Mouse (Mus musculus): Measurements from ENCODE around the gene Klhl18. TPM values are rescaled to one million over a fixed set of nuclear protein-coding genes. Genes with fewer than 3 reads are reported as not detected.
"Not testable (repeated sequence)": the region's sequence is repeated elsewhere in the genome, so short reads cannot be mapped to it uniquely, and the experiment has no call there.

Gene Klhl18
- total RNA-seq, 2 experiments from 2014 or later = 7.0 to 7.7 TPM

DNA sequence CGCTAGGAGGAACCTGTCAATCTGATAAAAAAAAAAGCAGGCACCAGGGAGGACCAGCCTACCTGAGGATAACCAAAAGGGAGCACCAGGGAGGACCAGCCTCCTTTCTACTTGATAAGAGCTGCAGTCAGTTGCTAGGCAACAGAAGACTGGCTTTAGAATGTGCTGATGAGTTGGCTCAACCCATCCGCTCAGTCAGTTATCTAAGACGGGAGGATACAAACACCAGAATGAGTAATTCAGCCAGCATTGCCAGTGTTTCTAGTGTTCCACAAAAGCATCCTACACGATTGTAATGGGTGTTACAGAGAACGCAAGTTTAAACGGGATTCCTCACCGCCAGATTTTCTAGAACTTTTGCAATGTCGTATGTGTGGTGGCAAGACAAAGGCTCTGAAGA, 45.3 kb downstream of the Klhl18 start:
- DNase-seq (ENCODE audit: low spot score) = no peak

DNA sequence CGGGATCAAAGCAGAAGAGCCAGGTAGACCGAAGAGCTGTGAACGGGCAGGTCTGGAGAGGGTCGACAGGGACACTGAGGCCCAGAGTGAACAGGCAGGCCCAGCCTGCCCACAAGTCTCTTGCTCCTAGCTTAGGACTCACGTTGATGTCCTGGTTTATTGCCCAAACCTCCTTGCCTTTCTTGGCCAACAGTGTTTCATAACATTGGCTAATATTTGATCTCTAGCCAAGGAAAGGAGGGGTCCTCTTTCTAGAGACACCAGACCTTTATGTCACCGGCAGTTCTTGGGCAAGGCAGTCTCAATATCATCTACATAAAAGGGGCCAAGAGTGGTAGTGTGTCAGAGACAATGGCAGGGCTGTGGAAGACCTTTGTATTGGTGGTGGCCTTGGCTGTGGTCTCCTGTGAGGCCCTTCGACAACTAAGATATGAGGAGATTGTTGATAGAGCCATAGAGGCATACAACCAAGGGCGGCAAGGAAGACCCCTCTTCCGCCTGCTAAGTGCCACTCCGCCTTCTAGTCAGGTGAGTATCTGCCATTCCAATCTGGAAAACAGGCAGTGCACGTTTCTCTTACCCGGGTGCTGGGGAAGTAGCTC, 56.9 kb downstream of the Klhl18 start, which contains the start of gene Ngp:
TSS of gene Ngp (plus strand) at position 237 of the 602 bp plus-strand sequence.
- DNase-seq (ENCODE audit: low spot score) = no peak

DNA sequence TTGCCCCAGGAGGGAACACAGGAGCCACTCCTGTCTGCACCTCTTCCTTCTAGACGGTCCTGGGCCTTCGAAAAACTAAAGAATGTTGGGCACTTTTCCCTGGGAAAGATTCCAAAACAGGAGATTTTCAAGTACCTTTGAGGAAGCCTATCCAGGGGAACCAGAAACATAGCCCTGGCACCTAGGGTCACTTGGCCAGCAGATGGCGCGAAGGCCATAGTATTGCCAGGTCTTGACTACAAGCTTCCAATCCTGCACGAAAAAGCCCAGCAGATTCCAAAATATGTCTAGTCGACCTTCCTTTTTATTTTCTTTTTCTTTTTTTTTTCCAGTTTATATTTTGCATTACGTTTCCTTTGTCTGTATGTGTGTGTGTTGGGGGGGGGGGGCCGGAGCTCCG, 62.7 kb downstream of the Klhl18 start:
- no peak for DNase-seq (ENCODE audit: low spot score)

DNA sequence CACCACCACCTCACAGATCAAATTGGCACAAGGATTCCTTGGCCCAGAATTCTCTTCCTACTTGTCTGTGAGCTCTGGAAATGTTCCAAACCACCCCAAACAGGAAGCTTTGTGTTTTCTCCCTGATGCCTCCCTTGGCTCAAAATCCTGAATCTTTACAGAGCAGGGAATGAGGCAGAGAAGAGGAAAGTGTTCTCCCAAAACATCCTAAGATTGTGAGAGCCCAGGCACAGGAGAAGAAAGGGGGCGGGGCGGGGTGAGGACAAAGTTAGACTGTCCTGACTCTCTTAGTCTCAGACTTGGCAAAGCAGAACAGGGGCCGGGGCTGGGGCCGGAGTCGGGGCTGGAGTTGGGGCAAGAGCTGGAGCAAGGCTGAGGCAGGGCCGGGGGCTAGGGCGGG, 63.6 kb downstream of the Klhl18 start:
- no peak for DNase-seq (ENCODE audit: low spot score)

DNA sequence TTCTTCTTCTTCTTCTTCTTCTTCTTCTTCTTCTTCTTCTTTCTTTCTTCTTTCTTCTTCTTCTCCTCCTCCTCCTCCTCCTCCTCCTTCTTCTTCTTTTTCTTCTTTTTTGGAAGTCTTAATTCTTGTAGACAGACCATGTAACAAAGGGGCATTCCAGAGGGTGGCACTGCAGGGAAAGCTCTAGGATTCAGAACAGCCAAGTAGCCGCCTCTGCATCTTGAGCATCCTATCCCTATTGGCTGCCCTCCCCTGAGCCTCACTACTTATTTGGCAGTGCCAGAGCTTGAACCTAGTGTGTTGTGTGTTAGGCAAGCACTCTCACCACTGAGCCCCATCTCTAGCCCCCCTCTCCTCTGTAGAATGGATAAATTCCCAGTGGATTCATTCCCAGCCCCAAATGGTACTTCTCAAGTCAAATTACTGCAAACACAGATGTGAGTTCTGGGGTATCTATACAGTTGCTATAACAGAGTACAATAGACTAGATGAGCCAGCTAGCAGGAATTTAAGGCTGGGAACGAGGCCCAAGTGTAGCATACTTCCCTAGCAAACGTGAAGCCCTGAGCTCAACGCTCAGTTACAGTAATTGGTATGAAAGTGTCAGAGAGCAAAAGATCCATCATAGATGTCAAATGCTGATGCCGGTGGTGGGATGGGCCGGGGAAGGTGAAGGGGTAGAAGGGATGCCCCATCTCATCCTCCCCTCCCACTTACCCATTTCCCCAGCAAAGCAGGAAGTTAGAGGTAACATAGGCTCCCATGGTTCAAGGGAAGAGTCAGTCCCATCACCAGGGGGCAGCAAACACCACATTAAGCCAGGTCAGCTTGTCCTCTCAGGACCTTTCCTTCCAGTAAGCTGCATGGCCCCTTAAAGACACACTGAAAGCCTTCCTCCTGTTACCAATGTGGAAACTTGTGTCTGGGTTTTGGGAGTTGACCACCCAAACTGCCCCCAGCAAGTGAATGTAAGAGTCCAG, 65.3 kb downstream of the Klhl18 start:
- peak; percentile 84 for DNase-seq (ENCODE audit: low spot score)

DNA sequence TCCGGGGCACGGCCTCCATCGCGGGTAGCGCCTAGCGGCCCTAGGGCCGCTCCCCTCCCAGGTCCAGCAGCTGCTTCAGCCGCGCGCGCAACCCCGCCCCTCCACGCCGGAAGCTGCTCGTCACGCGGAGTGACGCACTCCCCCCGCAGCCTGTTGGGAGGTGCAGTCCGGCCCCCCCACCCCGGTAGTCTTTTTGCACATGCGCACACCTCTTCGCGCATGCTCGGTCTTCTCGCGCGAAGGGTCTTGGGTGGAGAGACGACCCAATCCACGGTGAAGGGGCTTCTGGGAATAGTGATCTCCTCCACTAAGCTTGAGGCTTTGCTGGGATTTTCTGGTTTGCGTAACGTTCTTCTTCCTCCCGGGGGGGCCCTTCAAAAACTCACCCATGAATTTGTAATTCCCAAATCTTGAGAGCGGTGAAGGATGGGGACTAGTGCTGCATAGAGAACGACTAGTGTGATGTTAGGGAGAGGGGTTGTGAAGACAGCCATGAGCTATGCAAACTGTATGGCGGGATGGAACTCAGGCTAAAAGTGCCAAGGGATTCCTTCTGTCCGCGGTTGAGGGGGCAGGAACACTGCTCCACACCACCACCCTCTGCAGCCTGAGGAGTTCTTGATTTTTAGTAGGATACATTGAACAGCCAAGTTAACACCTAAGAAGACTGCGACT, 68.3 kb downstream of the Klhl18 start, which contains the start of gene Ptpn23:
TSS of gene Ptpn23 (minus strand) at position 115 of the 675 bp plus-strand sequence.
- peak; percentile 93 for DNase-seq (ENCODE audit: low spot score)

DNA sequence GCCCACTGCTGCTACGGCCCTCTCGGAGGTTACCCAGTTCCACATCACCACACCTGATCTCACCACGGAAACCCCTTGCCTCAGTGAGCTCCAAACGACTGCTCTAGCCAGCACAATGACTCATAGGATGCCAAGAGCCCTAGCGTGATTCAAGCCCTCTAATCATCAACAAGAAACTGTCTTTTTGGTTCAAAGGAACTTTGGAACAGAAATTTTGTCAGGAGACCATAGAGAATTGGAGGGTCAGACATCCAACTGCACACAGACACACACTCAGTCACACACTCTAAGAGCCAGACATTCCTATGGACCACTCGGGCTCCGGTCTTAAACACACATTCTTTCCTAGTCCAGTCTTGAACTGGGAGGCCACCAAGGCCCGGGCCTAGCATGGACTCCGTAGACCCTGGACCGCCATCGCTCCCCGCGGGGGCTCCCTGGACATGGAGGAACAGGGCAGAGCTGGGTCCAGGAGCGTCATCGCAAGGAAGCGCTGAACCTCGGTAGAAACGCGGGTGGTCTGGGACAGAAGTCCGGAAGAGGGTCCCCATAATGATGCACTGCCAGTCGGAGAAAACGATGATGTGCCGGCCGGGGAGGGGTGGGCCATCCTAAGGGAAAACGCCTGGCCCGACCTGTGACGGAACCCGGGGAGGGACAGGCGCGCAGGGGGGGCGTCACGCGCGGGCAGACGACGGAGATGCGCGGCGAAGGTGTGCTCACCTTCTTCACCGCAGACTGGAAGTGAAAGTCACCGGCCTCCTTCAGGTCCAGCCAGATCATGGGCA, 69.0 kb downstream of the Klhl18 start:
- DNase-seq (ENCODE audit: low spot score) = no peak

DNA sequence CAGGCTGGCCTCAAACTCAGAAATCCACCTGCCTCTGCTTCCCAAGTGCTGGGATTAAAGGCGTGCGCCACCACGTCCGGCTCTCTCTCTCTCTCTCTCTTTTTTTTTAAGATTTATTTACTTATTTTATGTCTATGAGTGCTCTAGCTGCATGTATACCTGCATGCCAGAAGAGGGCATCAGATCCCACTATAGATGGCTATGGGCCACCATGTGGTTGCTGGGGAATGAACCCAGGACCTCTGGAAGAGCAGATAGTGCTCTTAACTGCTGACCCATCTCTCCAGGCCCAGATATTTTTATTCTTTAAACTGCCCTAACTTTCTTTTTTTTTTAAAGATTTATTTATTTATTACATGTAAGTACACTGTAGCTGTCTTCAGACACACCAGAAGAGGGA, 73.3 kb downstream of the Klhl18 start:
- not testable (repeated sequence) for DNase-seq (ENCODE audit: low spot score)

DNA sequence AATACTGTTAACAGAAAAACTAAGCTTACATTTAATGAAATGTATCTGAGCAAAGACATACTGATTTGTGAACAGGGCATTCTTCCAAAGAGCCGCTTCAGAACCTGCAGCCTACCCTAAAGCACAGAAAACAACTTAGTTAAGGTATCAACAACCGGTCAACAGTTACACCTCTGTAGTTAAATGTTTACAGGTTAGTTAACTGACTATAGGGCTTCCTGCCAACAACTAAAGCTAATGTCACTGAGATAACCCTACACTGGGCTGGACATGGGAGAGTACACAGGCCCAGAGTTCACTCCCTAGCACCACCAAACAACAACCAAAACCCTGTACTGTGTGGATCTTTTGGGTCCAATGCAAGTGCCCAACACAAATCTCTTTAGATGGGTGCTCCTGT, 73.8 kb downstream of the Klhl18 start:
- no peak for DNase-seq (ENCODE audit: low spot score)

DNA sequence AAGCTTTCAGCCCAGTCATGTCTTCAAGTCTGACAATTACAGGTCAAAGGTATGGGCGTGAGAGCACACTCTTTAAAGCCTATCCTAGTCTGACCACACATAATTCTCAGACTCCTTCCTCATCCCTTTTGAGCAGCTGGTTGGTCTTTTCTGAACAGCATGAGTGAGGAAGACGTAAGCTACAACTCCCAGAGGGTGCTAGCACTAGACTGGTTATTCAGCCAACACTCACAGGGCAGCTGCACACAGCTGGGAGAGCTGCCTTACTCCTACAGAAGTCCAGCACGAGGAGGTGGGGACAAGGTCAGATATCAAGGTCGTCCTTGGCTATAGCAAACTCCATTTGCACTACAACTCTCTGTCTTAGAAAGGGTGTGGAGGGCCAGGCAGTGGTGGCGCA, 75.8 kb downstream of the Klhl18 start:
- DNase-seq (ENCODE audit: low spot score) = no peak

DNA sequence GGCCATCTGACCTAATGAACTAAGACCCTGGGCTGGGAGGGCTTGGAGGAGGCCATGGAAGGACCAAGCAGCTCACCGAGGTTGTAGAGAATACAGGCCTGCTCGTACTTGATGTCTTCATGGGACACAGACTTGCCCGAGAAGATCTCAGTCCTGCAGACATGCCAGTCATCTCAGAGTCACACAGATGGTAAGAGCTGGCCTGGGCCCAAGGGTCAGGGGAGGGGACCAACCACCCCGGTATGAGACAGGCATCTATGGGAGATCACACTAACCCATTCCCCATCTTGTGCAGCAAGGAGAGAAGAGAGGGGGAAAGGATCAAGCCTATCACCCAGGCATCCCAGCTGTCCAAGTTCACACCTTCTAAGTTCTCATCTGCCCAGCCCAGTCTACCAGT, 83.2 kb downstream of the Klhl18 start:
- no peak for DNase-seq (ENCODE audit: low spot score)

DNA sequence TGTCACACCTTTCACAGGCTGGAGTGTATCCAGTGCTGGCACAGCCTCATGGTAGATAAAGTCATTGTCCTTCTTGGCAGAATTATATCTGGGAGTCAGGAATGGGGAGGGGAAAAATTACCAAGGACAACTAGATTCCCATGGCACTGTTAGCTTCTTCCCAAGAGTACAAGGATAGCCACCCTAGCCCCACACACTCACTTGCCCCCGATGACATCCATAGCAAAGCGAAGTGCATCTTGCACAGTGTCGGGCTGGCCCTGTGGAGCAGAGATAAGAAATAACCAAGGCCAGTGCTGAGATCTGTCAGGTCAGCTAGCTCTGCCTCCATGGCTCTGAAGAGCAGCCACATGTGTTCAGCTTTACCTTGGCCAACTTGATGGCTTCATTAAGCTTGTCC, 85.7 kb downstream of the Klhl18 start:
- no peak for DNase-seq (ENCODE audit: low spot score)

DNA sequence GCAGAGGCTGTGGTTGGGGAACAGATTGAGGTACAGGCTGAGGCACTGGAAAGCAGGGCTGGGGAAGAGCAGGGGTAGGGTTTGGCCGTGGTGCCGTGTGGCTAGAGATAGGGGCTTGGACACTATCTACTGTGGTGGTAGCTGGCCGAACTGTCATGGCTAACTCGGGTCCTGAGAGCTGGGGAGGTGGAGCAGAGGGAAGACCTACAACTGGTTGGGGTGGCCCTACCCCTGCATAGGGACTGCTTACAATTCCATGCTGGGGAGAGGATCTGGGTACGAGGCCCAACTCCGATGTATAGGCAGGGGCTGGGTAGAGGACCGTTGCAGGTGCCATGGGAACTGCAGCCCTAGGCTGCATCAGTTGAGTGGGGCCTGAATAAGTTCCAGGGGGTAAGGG, 88.5 kb downstream of the Klhl18 start:
- no peak for DNase-seq (ENCODE audit: low spot score)

DNA sequence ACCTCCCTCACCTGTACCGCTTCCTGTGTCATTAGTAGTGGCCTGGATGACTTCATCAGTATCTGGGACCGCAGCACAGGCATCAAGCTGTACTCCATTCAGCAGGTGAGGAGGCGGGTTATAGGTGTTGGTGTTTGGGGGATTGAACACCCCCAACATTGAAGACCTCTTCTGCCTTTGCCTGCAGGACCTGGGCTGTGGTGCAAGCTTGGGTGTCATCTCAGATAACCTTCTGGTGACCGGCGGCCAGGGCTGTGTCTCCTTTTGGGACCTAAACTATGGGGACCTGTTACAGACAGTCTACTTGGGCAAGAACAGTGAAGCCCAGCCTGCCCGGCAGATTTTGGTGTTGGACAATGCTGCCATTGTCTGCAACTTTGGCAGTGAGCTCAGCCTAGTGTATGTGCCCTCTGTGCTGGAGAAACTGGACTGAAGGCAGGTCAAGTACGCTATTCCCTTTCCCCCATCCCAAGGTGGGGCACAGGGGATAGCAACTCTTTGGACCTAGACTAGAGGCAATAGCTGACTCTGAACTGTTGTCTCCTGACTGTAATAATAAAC, 92.0 kb downstream of the Klhl18 start:
- no peak for DNase-seq (ENCODE audit: low spot score)

DNA sequence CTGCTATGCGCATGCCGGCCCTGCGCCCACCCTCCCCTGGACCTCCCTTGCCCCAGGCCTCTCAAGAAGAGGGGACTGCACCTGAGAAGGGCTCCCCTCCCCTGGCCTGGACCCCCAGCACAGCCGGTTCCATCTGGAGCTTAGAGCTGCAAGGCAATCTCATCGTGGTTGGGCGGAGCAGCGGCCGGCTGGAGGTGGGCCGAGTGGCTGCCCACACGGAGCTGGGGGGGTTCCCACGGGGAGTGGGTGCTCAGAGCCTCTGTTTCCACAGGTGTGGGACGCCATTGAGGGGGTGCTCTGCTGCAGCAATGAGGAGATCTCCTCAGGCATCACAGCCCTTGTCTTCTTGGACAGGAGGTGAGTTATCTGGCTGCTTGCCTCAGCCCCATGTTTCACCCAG, 95.2 kb downstream of the Klhl18 start:
- DNase-seq (ENCODE audit: low spot score) = no peak

DNA sequence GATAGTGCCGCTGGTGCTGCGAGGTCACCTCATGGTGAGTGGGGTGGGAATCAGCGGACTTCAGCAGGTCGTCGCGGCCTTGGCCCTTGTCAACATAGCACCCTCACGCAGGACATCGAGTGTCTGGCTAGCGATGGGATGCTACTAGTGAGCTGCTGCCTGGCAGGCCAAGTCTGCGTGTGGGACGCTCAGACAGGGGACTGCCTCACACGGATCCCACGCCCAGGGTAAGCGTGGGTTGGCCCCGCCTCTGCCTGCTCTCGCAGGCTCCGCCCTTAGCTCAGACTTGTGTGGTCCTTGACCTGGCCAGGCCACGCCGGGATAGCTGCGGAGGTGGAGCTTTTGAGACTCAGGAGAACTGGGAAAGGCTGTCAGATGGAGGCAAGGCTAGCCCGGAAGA, 95.8 kb downstream of the Klhl18 start:
- no peak for DNase-seq (ENCODE audit: low spot score)

DNA sequence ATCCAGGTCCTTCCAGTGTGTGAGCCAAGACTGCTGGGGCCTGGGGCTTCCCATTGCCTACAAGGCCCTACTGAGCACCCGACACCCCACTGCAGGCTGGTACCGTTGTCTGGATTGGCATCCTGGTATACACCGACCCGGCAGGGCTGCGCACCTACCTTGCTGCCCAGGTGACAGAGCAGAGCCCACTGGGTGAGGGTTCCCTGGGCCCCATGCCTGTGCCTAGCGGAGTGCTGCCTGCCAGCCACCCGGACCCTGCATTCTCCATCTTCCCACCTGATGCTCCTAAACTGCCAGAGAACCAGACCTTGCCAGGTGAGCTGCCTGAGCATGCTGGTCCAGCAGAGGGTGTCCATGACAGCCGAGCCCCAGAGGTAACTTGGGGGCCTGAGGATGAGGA, 97.1 kb downstream of the Klhl18 start:
- no peak for DNase-seq (ENCODE audit: low spot score)

DNA sequence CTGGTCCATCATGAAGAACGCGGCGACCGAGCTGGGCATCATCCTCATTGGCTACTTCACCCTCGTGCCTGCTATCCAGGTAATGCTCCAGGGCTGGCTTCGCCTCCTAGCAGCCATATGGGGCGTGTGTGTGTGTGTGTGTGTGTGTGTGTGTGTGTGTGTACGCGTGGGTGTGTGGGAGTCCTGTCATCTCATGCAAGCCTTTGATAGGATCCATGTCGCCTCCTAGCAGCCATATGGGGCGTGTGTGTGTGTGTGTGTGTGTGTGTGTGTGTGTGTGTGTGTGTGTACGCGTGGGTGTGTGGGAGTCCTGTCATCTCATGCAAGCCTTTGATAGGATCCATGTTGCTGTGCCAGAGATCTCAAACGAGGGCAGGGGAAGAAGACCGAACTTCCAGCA, 98.8 kb downstream of the Klhl18 start:
- DNase-seq (ENCODE audit: low spot score) = not testable (repeated sequence)

Data from gastrocnemius, adult 18-20 months (tissue).